Mouse (Mus musculus): Measurements from ENCODE around the gene Cyren.

- TF ChIP-seq GATA1 (IDR thresholded peaks at IDR 0.05; ENCODE audit: low read length) (no peak), TAL1 (IDR thresholded peaks at IDR 0.05; ENCODE audit: low read length) (no peak)
Measured at GRCm38 (mm10) chr6:34920631-34921030, 42.8 kb upstream of the Cyren start.
